Mouse (Mus musculus) kidney, postnatal 0 days (tissue): Measurements from ENCODE around the gene Lef1. TPM values are rescaled to one million over a fixed set of nuclear protein-coding genes. Genes with fewer than 3 reads are reported as not detected.

Source experiments
- ATAC-seq: fragments of 200-750 bp; cut with Nextera tagmentation; replicated peaks from 2 replicates; pipeline ENCODE4 v1.8.0; 2017; ENCODE audit warnings: low read depth, moderate number of reproducible peaks, moderate TSS enrichment, moderate library complexity; ENCODE audit not compliant: low FRiP score
- DNase-seq: peaks from one replicate; pipeline ENCODE4 v3.0.0-alpha.2; 2016; ENCODE audit warnings: low spot score
- H3K27ac ChIP-seq: fragments of 300-500 bp; sonication (generic); 2 replicates; pipeline ENCODE4 v1.5.1; 2014; ENCODE audit warnings: mild to moderate bottlenecking
- H3K27me3 ChIP-seq: fragments of 300-500 bp; sonication (generic); 2 replicates; pipeline ENCODE4 v1.6.1; 2014; ENCODE audit warnings: low read length, mixed read lengths; ENCODE audit not compliant: insufficient read depth
- H3K36me3 ChIP-seq: fragments of 300-500 bp; sonication (generic); 2 replicates; pipeline ENCODE4 v1.6.1; 2014; ENCODE audit warnings: low read length, mixed read lengths; ENCODE audit not compliant: insufficient read depth
- H3K4me1 ChIP-seq: fragments of 300-500 bp; sonication (generic); replicated peaks from 2 replicates; pipeline ENCODE4 v1.6.1; 2014; ENCODE audit warnings: antibody characterized with exemption, low read length, mixed read lengths; ENCODE audit not compliant: insufficient read depth
- H3K4me2 ChIP-seq: fragments of 300-500 bp; sonication (generic); 2 replicates; pipeline ENCODE4 v1.6.1; 2014; ENCODE audit warnings: mild to moderate bottlenecking, low read length, moderate library complexity, mixed read lengths
- H3K4me3 ChIP-seq: fragments of 300-500 bp; sonication (generic); replicated peaks from 2 replicates; pipeline ENCODE4 v1.5.1; 2014; ENCODE audit warnings: low read depth, low read length
- H3K9ac ChIP-seq: fragments of 300-500 bp; sonication (generic); 2 replicates; pipeline ENCODE4 v1.6.1; 2014; ENCODE audit warnings: low read depth, low read length
- H3K9me3 ChIP-seq: fragments of 300-500 bp; sonication (generic); replicated peaks from 2 replicates; pipeline ENCODE4 v1.6.1; 2016; ENCODE audit warnings: low read length, inconsistent platforms, mixed read lengths
- CTCF ChIP-seq: IDR thresholded peaks from 2 replicates; pipeline ENCODE4 v1.5.1; 2016; ENCODE audit warnings: antibody characterized with exemption, low read depth, mild to moderate bottlenecking, moderate library complexity
- WGBS: fragments of 180-500 bp; shearing (Covaris S2); extraction: QIAGEN DNeasy Blood & Tissue Kit; methylation state at CpG from one replicate; pipeline ENCODE4 v1.1.7; 2014; 5-methylcytosine and 5-hydroxymethylcytosine counted together
- polyA plus RNA-seq: library from polyadenylated mRNA; unstranded; fragments of >200 nt; fragmentation: Nextera tagmentation; extraction: Ambion mirVana; gene quantifications from 2 replicates; pipeline ENCODE4 v1.2.1, GENCODE M21; 2015

Gene Lef1
- polyA plus RNA-seq, 1 experiment from 2014 or later = 16.2 TPM

- Histone ChIP-seq H3K27me3 (no peaks in the 10 kb centered on the region), H3K9me3 (no peaks in the 10 kb centered on the region), H3K27ac (no peak overlapping the region), H3K4me2 (no peak overlapping the region), H3K36me3 (0 out of 2 replicates have a peak, but pooled peaks cover 9% of the 10 kb centered on the region), H3K4me1 (no peaks in the 10 kb centered on the region; the same call in 1 of the 2 replicates), H3K4me3 (no peak overlapping the region), H3K9ac (no peak overlapping the region)
- DNase-seq (no peak), ATAC-seq (no peak)
- TF ChIP-seq CTCF = no peak
- 97% methylated on average over 6 of the region's 6 CpGs for WGBS
Measured at GRCm38 (mm10) chr3:131260418-131260817, 150.1 kb downstream of the Lef1 start.

- no peaks in the 10 kb centered on the region for H3K9me3 ChIP-seq
- no peaks in the 10 kb centered on the region for H3K27me3 ChIP-seq
- ATAC-seq (peak; percentile 81), DNase-seq (peak; percentile 40)
- 0 out of 2 replicates have a peak, but pooled peaks cover 9% of the 10 kb centered on the region for H3K36me3 ChIP-seq
- H3K27ac ChIP-seq = no peak overlapping the region
- TF ChIP-seq CTCF = no peak
- H3K4me3 ChIP-seq = no peak overlapping the region
- H3K9ac ChIP-seq = no peak overlapping the region
- H3K4me2 ChIP-seq = no peak overlapping the region
- H3K4me1 ChIP-seq = no peaks in the 10 kb centered on the region; the same call in 1 of the 2 replicates
- 45% methylated on average over 15 of the region's 15 CpGs for WGBS
Measured at GRCm38 (mm10) chr3:131263766-131264486, 153.7 kb downstream of the Lef1 start.

- Histone ChIP-seq H3K4me1 (peaks cover 4% of the 10 kb centered on the region), H3K27ac (no peak overlapping the region), H3K9ac (no peak overlapping the region), H3K9me3 (no peaks in the 10 kb centered on the region), H3K4me2 (no peak overlapping the region), H3K4me3 (no peak overlapping the region), H3K27me3 (no peaks in the 10 kb centered on the region), H3K36me3 (0 out of 2 replicates have a peak, but pooled peaks cover 9% of the 10 kb centered on the region)
- TF ChIP-seq CTCF = no peak
- WGBS = 86% methylated on average over 8 of the region's 8 CpGs
- DNase-seq (no peak), ATAC-seq (no peak)
Measured at GRCm38 (mm10) chr3:131265516-131265915, 155.2 kb downstream of the Lef1 start.

GRCm38 (mm10) chr3:131266366-131267050, 156.2 kb downstream of the Lef1 start:
- Histone ChIP-seq H3K27ac (no peak overlapping the region), H3K4me2 (no peak overlapping the region), H3K27me3 (no peaks in the 10 kb centered on the region), H3K4me3 (no peak overlapping the region), H3K9ac (no peak overlapping the region), H3K36me3 (0 out of 2 replicates have a peak, but pooled peaks cover 7% of the 10 kb centered on the region), H3K9me3 (no peaks in the 10 kb centered on the region), H3K4me1 (peaks cover 9% of the 10 kb centered on the region)
- 67% methylated on average over 3 of the region's 3 CpGs for WGBS
- ATAC-seq (no peak), DNase-seq (no peak)
- no peak for TF ChIP-seq CTCF

- no peaks in the 10 kb centered on the region for H3K27me3 ChIP-seq
- H3K9ac ChIP-seq = no peak overlapping the region
- no peaks in the 10 kb centered on the region for H3K36me3 ChIP-seq
- no peak for DNase-seq
- no peak for ATAC-seq
- peak overlapping the region; percentile 68 for H3K4me2 ChIP-seq
- H3K4me1 ChIP-seq = peaks cover 9% of the 10 kb centered on the region
- H3K9me3 ChIP-seq = no peaks in the 10 kb centered on the region
- WGBS = 63% methylated on average over 6 of the region's 6 CpGs
- TF ChIP-seq CTCF = no peak
- H3K4me3 ChIP-seq = no peak overlapping the region
- 0 out of 2 replicates have a peak overlapping the region, but pooled peaks have one; percentile 87 for H3K27ac ChIP-seq
Measured at GRCm38 (mm10) chr3:131270381-131270780, 160.1 kb downstream of the Lef1 start.

- Histone ChIP-seq H3K4me2 (peak overlapping the region; percentile 68), H3K27me3 (no peaks in the 10 kb centered on the region), H3K4me3 (peak overlapping the region; percentile 83), H3K9ac (peak overlapping the region; percentile 76), H3K9me3 (no peaks in the 10 kb centered on the region), H3K4me1 (peaks cover 9% of the 10 kb centered on the region), H3K27ac (peak overlapping the region; percentile 87), H3K36me3 (no peaks in the 10 kb centered on the region)
- WGBS = 5% methylated on average over 8 of the region's 8 CpGs
- peak; percentile 79 for DNase-seq
- ATAC-seq = peak; percentile 69
- peak; percentile 46; the same call in 1 of the 2 replicates for TF ChIP-seq CTCF
Measured at GRCm38 (mm10) chr3:131271157-131271556, 160.9 kb downstream of the Lef1 start.
